Mouse (Mus musculus) embryo, embryonic 11 days (tissue): Measurements from ENCODE around the gene Fam205a4.
"Not testable (repeated sequence)": the region's sequence is repeated elsewhere in the genome, so short reads cannot be mapped to it uniquely, and the experiment has no call there.

Source experiments
- DNase-seq: peaks from one replicate; pipeline ENCODE4 v3.0.0-alpha.2; 2015

The Fam205a4 gene

DNA sequence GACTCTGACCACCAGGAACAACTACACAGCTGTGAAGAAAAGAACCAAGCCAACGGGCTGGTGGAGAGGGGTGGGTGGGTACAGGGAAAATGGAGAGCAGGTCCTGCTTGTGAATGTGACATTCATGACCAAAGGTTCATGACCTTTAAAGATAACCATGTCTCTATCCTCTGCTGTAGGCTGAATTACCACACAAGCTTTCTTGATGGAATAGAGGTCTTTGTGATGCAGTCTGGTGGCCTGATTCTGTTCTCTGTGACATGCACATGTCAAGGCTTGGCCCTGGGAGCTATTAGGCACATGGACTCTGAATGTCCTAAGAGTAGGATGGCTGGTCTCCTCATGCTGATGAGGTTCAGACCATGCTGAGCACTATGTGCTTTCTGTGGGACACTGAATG, at the start of gene Fam205a4:
TSS of gene Fam205a4 (plus strand) at position 301 of the 400 bp plus-strand sequence.
- not testable (repeated sequence) for DNase-seq

DNA sequence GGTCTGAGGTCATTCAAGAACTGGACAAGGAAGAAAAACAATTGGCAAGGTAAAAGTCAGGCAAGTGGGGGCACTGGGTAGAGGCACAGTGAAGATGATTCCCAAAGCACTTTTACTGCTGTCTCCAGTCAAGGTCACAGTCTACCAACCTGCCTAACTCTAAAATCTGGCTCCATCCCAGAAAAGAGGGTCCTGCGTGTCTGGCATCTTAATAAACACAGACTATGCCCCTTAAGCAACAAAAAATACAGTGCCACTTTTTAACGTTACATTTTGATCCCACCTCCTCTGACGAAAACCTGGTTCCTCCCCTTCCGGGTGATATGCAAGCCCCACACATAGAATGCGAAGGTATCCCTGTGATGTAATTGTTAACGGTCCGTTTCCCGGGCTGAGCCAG, 24.6 kb upstream of the Fam205a4 start, which contains the start of gene Gm20878:
TSS of gene Gm20878 (plus strand) at position 301 of the 400 bp plus-strand sequence.
- DNase-seq = not testable (repeated sequence)
